Mouse (Mus musculus): ENCODE results near the gene Ewsr1.

GRCm38 (mm10) chr11:5099576-5100183 is 614 bp upstream of the Ewsr1 start:
- TF ChIP-seq RAD21 (IDR thresholded peaks at IDR 0.05; ENCODE audit: low read depth, low read length) (no peak), ZNF384 (IDR thresholded peaks at IDR 0.05; ENCODE audit: low read depth, low read length) (no peak), MXI1 (IDR thresholded peaks at IDR 0.05; ENCODE audit: low read depth, low read length) (peak; percentile 91; the same call in 1 of the 2 replicates), CTCF (conservative IDR thresholded peaks at IDR 0.05 in 1 of 2, IDR thresholded peaks at IDR 0.05 in 1 of 2; ENCODE audit: low read depth in 2 of 2, low read length in 2 of 2) (no peak), USF2 (conservative IDR thresholded peaks at IDR 0.05; ENCODE audit: low read depth, low read length) (no peak; the same call in 1 of the 2 replicates), MAX (IDR thresholded peaks at IDR 0.05; ENCODE audit: low read length) (peak; percentile 81; the same call in 1 of the 2 replicates), MAFK (IDR thresholded peaks at IDR 0.05; ENCODE audit: insufficient replicate concordance, low read length) (no peak), ZC3H11A (IDR thresholded peaks at IDR 0.05; ENCODE audit: low read depth, low read length) (no peak), BHLHE40 (IDR thresholded peaks at IDR 0.05; ENCODE audit: low read depth, low read length) (no peak), POLR2A (IDR thresholded peaks at IDR 0.05; ENCODE audit: low read depth, low read length) (peak; percentile 88), EP300 (IDR thresholded peaks at IDR 0.05; ENCODE audit: low read length) (no peak), USF1 (IDR thresholded peaks at IDR 0.05; ENCODE audit: low read depth, low read length) (no peak), CHD1 (IDR thresholded peaks at IDR 0.05; ENCODE audit: low read depth, low read length) (no peak), IRF4 (IDR thresholded peaks at IDR 0.05; ENCODE audit: low read depth, low read length) (no peak; the same call in 1 of the 2 replicates)
